Mouse (Mus musculus): ENCODE results near the gene Plbd2. TPM values are rescaled to one million over a fixed set of nuclear protein-coding genes. Genes with fewer than 3 reads are reported as not detected.
"Not testable (repeated sequence)": the region's sequence is repeated elsewhere in the genome, so short reads cannot be mapped to it uniquely, and the experiment has no call there.

The Plbd2 gene
- polyA plus RNA-seq, 1 experiment from 2014 or later: 41.8 TPM

GRCm38 (mm10) chr5:120507311-120507710 lies 3.9 kb upstream of the Plbd2 start:
- H3K36me3 ChIP-seq: no peaks in the 10 kb centered on the region
- H3K27ac ChIP-seq (replicated peaks): no peak overlapping the region
- H3K4me2 ChIP-seq: no peak overlapping the region
- H3K9me3 ChIP-seq (replicated peaks): no peaks in the 10 kb centered on the region
- H3K4me3 ChIP-seq (replicated peaks): no peak overlapping the region
- ATAC-seq (ENCODE audit: low FRiP score): no peak
- H3K27me3 ChIP-seq (replicated peaks): no peaks in the 10 kb centered on the region; the same call in 1 of the 2 replicates
- no peak overlapping the region for H3K9ac ChIP-seq (replicated peaks)
- peaks cover 43% of the 10 kb centered on the region for H3K4me1 ChIP-seq
- WGBS: 41% methylated on average over 4 of the region's 4 CpGs

- ATAC-seq (ENCODE audit: low FRiP score): no peak
- peaks cover 45% of the 10 kb centered on the region for H3K4me1 ChIP-seq
- no peak overlapping the region for H3K9ac ChIP-seq (replicated peaks)
- 38% methylated on average over 9 of the region's 9 CpGs for WGBS
- no peaks in the 10 kb centered on the region for H3K36me3 ChIP-seq
- no peak overlapping the region for H3K4me3 ChIP-seq (replicated peaks)
- H3K9me3 ChIP-seq (replicated peaks): no peaks in the 10 kb centered on the region
- H3K4me2 ChIP-seq: no peak overlapping the region
- H3K27me3 ChIP-seq (replicated peaks): no peaks in the 10 kb centered on the region
- H3K27ac ChIP-seq (replicated peaks): no peak overlapping the region
Measured at GRCm38 (mm10) chr5:120506490-120506889, 3.1 kb upstream of the Plbd2 start.

DNA sequence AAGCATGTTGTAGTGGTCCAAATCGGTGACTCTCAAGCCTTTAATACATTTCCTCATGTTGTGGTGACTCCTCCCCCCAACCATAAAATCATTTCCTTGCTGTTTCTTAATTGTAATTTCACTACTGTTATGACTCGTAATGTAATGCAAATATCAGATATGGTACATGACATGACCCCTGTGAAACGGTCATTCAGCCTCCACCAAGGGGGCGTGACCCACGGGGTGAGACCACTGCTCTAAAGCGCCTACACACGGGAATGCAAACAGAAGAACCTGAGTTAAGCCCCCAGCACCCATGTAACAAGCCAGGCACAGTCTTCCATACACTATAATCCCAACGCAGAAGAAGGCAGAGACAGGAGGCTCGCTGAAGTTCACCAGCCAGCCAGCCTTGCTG lies 2.4 kb upstream of the Plbd2 start:
- Histone ChIP-seq H3K4me2 (peak overlapping the region; percentile 7; the same call in 1 of the 2 replicates), H3K9me3 (replicated peaks) (no peaks in the 10 kb centered on the region), H3K4me3 (replicated peaks) (no peak overlapping the region), H3K27me3 (replicated peaks) (no peaks in the 10 kb centered on the region), H3K4me1 (peaks cover 40% of the 10 kb centered on the region), H3K27ac (replicated peaks) (no peak overlapping the region), H3K9ac (replicated peaks) (no peak overlapping the region), H3K36me3 (no peaks in the 10 kb centered on the region)
- ATAC-seq (ENCODE audit: low FRiP score): no peak
- WGBS: 61% methylated on average over 9 of the region's 9 CpGs

- Histone ChIP-seq H3K9ac (replicated peaks) (no peak overlapping the region), H3K27ac (replicated peaks) (no peak overlapping the region), H3K27me3 (replicated peaks) (no peaks in the 10 kb centered on the region), H3K36me3 (no peaks in the 10 kb centered on the region), H3K4me2 (peak overlapping the region; percentile 7; the same call in 1 of the 2 replicates), H3K4me1 (peaks cover 36% of the 10 kb centered on the region), H3K9me3 (replicated peaks) (no peaks in the 10 kb centered on the region), H3K4me3 (replicated peaks) (no peak overlapping the region; the same call in 1 of the 2 replicates)
- 17% methylated on average over 16 of the region's 16 CpGs for WGBS
- no peak for ATAC-seq (ENCODE audit: low FRiP score)
Measured at GRCm38 (mm10) chr5:120505368-120505767, 1.9 kb upstream of the Plbd2 start.

- Histone ChIP-seq H3K36me3 (peaks cover 7% of the 10 kb centered on the region; the same call in 1 of the 2 replicates), H3K27me3 (replicated peaks) (no peaks in the 10 kb centered on the region), H3K9ac (replicated peaks) (peak overlapping the region; percentile 78), H3K4me1 (peaks cover 32% of the 10 kb centered on the region), H3K4me2 (peak overlapping the region; percentile 83), H3K9me3 (replicated peaks) (no peaks in the 10 kb centered on the region), H3K27ac (replicated peaks) (peak overlapping the region; percentile 10; the same call in 1 of the 2 replicates), H3K4me3 (replicated peaks) (peak overlapping the region; percentile 68)
- ATAC-seq (ENCODE audit: low FRiP score): no peak
- WGBS: 6% methylated on average over 12 of the region's 12 CpGs
Measured at GRCm38 (mm10) chr5:120502675-120503143, 716 bp downstream of the Plbd2 start.

GRCm38 (mm10) chr5:120502147-120502621 lies 1.2 kb downstream of the Plbd2 start:
- 72% methylated on average over 9 of the region's 9 CpGs for WGBS
- H3K27ac ChIP-seq (replicated peaks): no peak overlapping the region
- H3K27me3 ChIP-seq (replicated peaks): no peaks in the 10 kb centered on the region
- ATAC-seq (ENCODE audit: low FRiP score): no peak
- peaks cover 29% of the 10 kb centered on the region for H3K4me1 ChIP-seq
- H3K9ac ChIP-seq (replicated peaks): peak overlapping the region; percentile 78
- peaks cover 7% of the 10 kb centered on the region; the same call in 1 of the 2 replicates for H3K36me3 ChIP-seq
- H3K9me3 ChIP-seq (replicated peaks): no peaks in the 10 kb centered on the region
- H3K4me2 ChIP-seq: peak overlapping the region; percentile 83
- peak overlapping the region; percentile 68 for H3K4me3 ChIP-seq (replicated peaks)

GRCm38 (mm10) chr5:120500609-120501008 lies 2.8 kb downstream of the Plbd2 start:
- not testable (repeated sequence) for H3K27ac ChIP-seq (replicated peaks)

DNA sequence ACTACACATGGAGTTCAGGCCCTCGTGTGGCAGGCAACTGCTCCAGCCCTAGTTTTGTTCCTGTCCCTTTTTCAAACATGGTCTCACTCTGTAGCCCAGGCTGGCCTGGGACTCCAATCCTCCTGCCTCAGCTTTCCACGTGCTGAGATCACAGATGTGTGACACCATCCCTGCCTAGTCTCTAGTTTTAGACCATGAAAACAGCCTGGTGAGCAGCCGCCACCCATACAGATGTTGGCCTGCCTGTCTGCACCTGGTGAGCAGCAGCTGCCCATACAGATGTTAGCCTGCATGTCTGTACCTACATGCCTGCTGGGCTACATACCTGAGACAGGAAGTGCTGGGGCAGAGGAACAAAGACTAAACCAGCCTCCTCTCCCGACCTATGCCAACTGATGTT lies 4.2 kb downstream of the Plbd2 start:
- no peak for ATAC-seq (ENCODE audit: low FRiP score)
- Histone ChIP-seq H3K4me3 (replicated peaks) (no peak overlapping the region), H3K9ac (replicated peaks) (no peak overlapping the region), H3K4me2 (no peak overlapping the region), H3K27me3 (replicated peaks) (no peaks in the 10 kb centered on the region), H3K4me1 (peaks cover 18% of the 10 kb centered on the region), H3K36me3 (peaks cover 7% of the 10 kb centered on the region; the same call in 1 of the 2 replicates), H3K27ac (replicated peaks) (no peak overlapping the region), H3K9me3 (replicated peaks) (no peaks in the 10 kb centered on the region)
- 79% methylated on average over 4 of the region's 4 CpGs for WGBS

More at GRCm38 (mm10) chr5:120500609-120501008, 2.8 kb downstream of the Plbd2 start:
- not testable (repeated sequence) for ATAC-seq (ENCODE audit: low FRiP score); H3K4me2 ChIP-seq; H3K9ac ChIP-seq (replicated peaks); H3K27me3 ChIP-seq (replicated peaks); H3K4me3 ChIP-seq (replicated peaks); H3K9me3 ChIP-seq (replicated peaks); H3K36me3 ChIP-seq
- H3K4me1 ChIP-seq: peaks cover 24% of the 10 kb centered on the region
- 89% methylated on average over 9 of the region's 9 CpGs for WGBS

DNA sequence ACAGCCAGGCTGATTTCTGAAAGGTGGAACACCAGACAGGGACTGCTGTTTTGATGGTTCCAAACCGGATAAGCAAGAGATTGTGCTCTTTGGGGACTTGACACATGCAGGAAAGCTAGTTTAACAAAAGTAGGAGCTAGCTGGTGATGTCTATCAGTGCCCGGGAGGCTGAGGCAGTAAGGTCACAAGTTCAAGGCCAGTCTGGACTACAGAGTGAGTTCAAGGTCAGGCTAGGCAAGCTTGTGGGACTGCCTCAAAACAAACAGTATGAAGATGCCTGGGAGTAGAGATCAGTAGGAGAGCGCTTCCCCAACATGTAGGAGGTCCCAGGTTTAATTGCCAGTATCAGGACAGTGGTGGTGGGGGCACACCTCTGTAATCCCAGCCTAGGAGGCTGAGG lies 6.4 kb downstream of the Plbd2 start:
- Histone ChIP-seq H3K4me2 (no peak overlapping the region), H3K27ac (replicated peaks) (no peak overlapping the region), H3K4me3 (replicated peaks) (no peak overlapping the region), H3K36me3 (peaks cover 22% of the 10 kb centered on the region), H3K4me1 (peaks cover 8% of the 10 kb centered on the region), H3K9me3 (replicated peaks) (no peaks in the 10 kb centered on the region), H3K27me3 (replicated peaks) (no peaks in the 10 kb centered on the region), H3K9ac (replicated peaks) (no peak overlapping the region)
- no peak for ATAC-seq (ENCODE audit: low FRiP score)
- WGBS: 94% methylated on average over 3 of the region's 3 CpGs

GRCm38 (mm10) chr5:120495703-120496226 lies 7.7 kb downstream of the Plbd2 start:
- WGBS: 92% methylated on average over 13 of the region's 13 CpGs
- Histone ChIP-seq H3K36me3 (peaks cover 26% of the 10 kb centered on the region), H3K27ac (replicated peaks) (no peak overlapping the region), H3K4me1 (no peaks in the 10 kb centered on the region), H3K4me3 (replicated peaks) (no peak overlapping the region), H3K9me3 (replicated peaks) (no peaks in the 10 kb centered on the region), H3K9ac (replicated peaks) (no peak overlapping the region), H3K4me2 (no peak overlapping the region), H3K27me3 (replicated peaks) (no peaks in the 10 kb centered on the region)
- no peak for ATAC-seq (ENCODE audit: low FRiP score)

DNA sequence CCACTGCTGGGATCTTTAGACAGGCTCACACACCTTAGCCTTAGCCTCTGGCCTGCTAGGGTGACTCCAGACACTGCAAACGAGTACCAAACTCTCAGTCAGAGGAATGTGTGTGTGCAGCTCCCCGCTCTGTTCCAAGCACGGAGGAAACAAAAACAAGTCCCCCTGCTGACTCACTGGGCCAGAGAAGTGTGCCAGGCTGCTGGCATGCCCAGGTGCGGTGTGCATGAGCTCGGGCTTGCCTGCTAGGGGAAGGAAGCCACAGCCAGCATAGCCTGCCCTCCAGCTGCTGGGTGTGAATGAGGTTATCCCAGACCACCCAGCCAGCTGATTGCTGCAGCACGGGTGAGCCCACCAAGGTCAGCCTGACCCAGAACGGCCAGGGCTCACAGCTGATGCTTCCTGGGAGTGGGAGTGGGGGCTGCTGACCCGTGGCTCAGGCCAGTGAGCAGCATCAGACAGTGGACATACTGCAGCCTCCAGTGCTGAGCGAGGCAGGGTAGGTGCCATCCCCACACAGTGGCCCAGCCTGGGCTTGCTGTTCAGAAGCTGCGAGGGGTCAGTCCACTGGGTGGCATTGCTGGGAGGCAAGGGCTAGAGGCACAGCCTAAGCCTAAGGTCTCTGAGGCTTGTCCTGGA lies 8.2 kb downstream of the Plbd2 start:
- no peak overlapping the region for H3K4me2 ChIP-seq

DNA sequence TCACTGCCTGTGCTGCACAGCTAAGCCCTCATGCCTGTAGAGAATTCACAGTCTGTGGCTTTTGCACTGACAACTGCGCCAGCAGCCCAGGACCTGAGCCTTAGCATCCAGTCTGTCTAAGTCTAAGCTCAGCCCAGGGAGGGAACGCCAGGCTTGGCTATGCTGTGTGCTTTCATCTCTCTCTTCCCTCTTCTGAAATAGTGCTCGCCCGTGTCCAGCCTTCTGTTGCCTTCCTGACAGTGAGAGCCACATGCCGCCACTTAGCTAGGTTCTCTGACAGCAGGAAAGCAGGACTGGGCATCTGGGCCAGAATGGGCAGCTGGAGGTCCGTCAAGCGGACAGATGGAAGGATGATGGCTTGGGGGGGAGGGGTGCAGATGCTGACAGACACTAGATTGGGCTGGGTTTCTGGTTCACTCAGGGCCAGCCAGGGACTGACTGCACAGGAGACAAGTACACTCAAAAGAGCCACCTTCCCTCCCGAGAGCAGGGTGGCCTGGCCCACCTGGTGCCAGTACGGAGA lies 9.5 kb downstream of the Plbd2 start:
- Histone ChIP-seq H3K9me3 (replicated peaks) (no peaks in the 10 kb centered on the region), H3K27ac (replicated peaks) (peak overlapping the region; percentile 35; the same call in 1 of the 2 replicates), H3K4me3 (replicated peaks) (no peak overlapping the region), H3K36me3 (peaks cover 28% of the 10 kb centered on the region), H3K9ac (replicated peaks) (no peak overlapping the region), H3K4me2 (no peak overlapping the region), H3K27me3 (replicated peaks) (no peaks in the 10 kb centered on the region), H3K4me1 (0 out of 2 replicates have a peak, but pooled peaks cover 3% of the 10 kb centered on the region)
- ATAC-seq (ENCODE audit: low FRiP score): no peak
- WGBS: 75% methylated on average over 9 of the region's 9 CpGs

More for the DNA sequence above, 8.2 kb downstream of the Plbd2 start:
- ATAC-seq (ENCODE audit: low FRiP score): no peak
- Histone ChIP-seq H3K9ac (replicated peaks) (no peak overlapping the region), H3K36me3 (peaks cover 28% of the 10 kb centered on the region), H3K4me3 (replicated peaks) (no peak overlapping the region), H3K9me3 (replicated peaks) (no peaks in the 10 kb centered on the region), H3K4me1 (0 out of 2 replicates have a peak, but pooled peaks cover 3% of the 10 kb centered on the region), H3K27ac (replicated peaks) (no peak overlapping the region), H3K27me3 (replicated peaks) (no peaks in the 10 kb centered on the region)
- WGBS: 81% methylated on average over 10 of the region's 10 CpGs

All from neural tube, embryonic 15.5 days (tissue).